Mouse (Mus musculus) lung, adult 2 months (tissue): Measurements from ENCODE around the gene Sdhaf4.

Source experiments
- CTCF ChIP-seq: fragments of 200-500 bp; IDR thresholded peaks from 2 replicates; pipeline ENCODE4 v1.5.1; 2011; ENCODE audit warnings: mild to moderate bottlenecking, low read length, control low read depth; ENCODE audit not compliant: insufficient read depth
- POLR2A ChIP-seq: fragments of 200-500 bp; IDR thresholded peaks from 2 replicates; pipeline ENCODE4 v1.6.1; 2011; ENCODE audit warnings: low read depth, mild to moderate bottlenecking, control low read depth, low read length, borderline replicate concordance; ENCODE audit errors: extremely low read depth

GRCm38 (mm10) chr1:23966226-23966625 lies 39.2 kb downstream of the Sdhaf4 start:
- TF ChIP-seq CTCF (no peak), POLR2A (no peak)
